Mouse (Mus musculus) testis, adult 2 months (tissue): ENCODE measurements around the gene Fam71f2.

Source experiments
- CTCF ChIP-seq: fragments of 200-500 bp; IDR thresholded peaks from 2 replicates; pipeline ENCODE4 v1.5.1; 2012; ENCODE audit warnings: low read depth, mild to moderate bottlenecking, inconsistent platforms, low read length, moderate library complexity; ENCODE audit not compliant: control insufficient read depth, insufficient read depth, insufficient replicate concordance
- POLR2A ChIP-seq: fragments of 200-500 bp; IDR thresholded peaks from 2 replicates; pipeline ENCODE4 v1.6.1; 2012; ENCODE audit warnings: low read depth, mild to moderate bottlenecking, inconsistent platforms, low read length, moderate library complexity; ENCODE audit not compliant: control insufficient read depth

GRCm38 (mm10) chr6:29286870-29287269 lies 7.5 kb downstream of the Fam71f2 start:
- no peak for TF ChIP-seq POLR2A
- no peak for TF ChIP-seq CTCF
